Mouse (Mus musculus) left cerebral cortex, postnatal 14 days (tissue): ENCODE measurements around the gene Gpm6a. TPM values are rescaled to one million over a fixed set of nuclear protein-coding genes. Genes with fewer than 3 reads are reported as not detected.
"Not testable (repeated sequence)": the region's sequence is repeated elsewhere in the genome, so short reads cannot be mapped to it uniquely, and the experiment has no call there.

Experiments
- DNase-seq, 2 experiments: peaks; one replicate each; pipeline ENCODE4 v3.0.0; 2021 to 2022; ENCODE audit warnings: low spot score in 2 of 2, mixed read lengths in 1 of 2
- intact Hi-C: fragments of 180-260 bp; cut with DNase I; formaldehyde crosslinking; loops from one replicate; pipeline ENCODE4 v1.15.1; 2025
- total RNA-seq, 2 experiments: library from RNA; stranded (reverse); gene quantifications; 2 replicates each; pipeline ENCODE4 v1.2.3; 2021

Gene Gpm6a
- total RNA-seq, 2 experiments from 2014 or later: 1,368 to 1,391 TPM

- no peak for DNase-seq
- intact Hi-C loops: loop anchor here (5.0 kb wide), 1 partner anchor 45 kb away; no protein-coding TSS in a partner anchor
These were observed 37.4 kb downstream of the Gpm6a start for GRCm38 (mm10) chr8:54991840-54992609.

- no peak for DNase-seq
- intact Hi-C loops: no loop called here
These were observed 41.0 kb downstream of the Gpm6a start for GRCm38 (mm10) chr8:54995662-54996061.

GRCm38 (mm10) chr8:55002398-55002797 is 47.8 kb downstream of the Gpm6a start:
- DNase-seq: no peak
- intact Hi-C loops: no loop called here

GRCm38 (mm10) chr8:55002946-55003345 is 48.3 kb downstream of the Gpm6a start:
- intact Hi-C loops: no loop called here
- peak in 1 of 2 experiments; percentile 49 for DNase-seq

- no peak for DNase-seq
- intact Hi-C loops: no loop called here
These were observed 57.6 kb downstream of the Gpm6a start for GRCm38 (mm10) chr8:55012228-55012627.

- DNase-seq: no peak
- intact Hi-C loops: no loop called here
These were observed 62.4 kb downstream of the Gpm6a start for GRCm38 (mm10) chr8:55017071-55017470.

GRCm38 (mm10) chr8:55025851-55026660 is 71.4 kb downstream of the Gpm6a start:
- intact Hi-C loops: no loop called here
- no peak for DNase-seq

GRCm38 (mm10) chr8:55026661-55027000 is 72.0 kb downstream of the Gpm6a start:
- intact Hi-C loops: no loop called here
- DNase-seq: no peak

GRCm38 (mm10) chr8:55028371-55028770 is 73.7 kb downstream of the Gpm6a start:
- DNase-seq: no peak
- intact Hi-C loops: no loop called here

- no peak for DNase-seq
- intact Hi-C loops: no loop called here
These were observed 76.5 kb downstream of the Gpm6a start for GRCm38 (mm10) chr8:55031099-55031498.

- peak; percentile 94 to 95 for DNase-seq
- intact Hi-C loops: loop anchor here (2.0 kb wide), 1 partner anchor 148 kb away; the partner anchor contains the start of gene Wdr17
These were observed 79.7 kb downstream of the Gpm6a start for GRCm38 (mm10) chr8:55034309-55034708.

- no peak for DNase-seq
- intact Hi-C loops: loop anchor here (2.0 to 5.0 kb wide), 3 partner anchors 43 to 149 kb away; partner anchors contain the start of gene Wdr17
These were observed 80.8 kb downstream of the Gpm6a start for GRCm38 (mm10) chr8:55035416-55035815.

GRCm38 (mm10) chr8:55042955-55043354 is 88.3 kb downstream of the Gpm6a start:
- no peak for DNase-seq
- intact Hi-C loops: no loop called here

GRCm38 (mm10) chr8:55048396-55048795 is 93.8 kb downstream of the Gpm6a start:
- DNase-seq: peak; percentile 58 to 76
- intact Hi-C loops: no loop called here

- intact Hi-C loops: no loop called here
- no peak for DNase-seq
These were observed 95.3 kb downstream of the Gpm6a start for GRCm38 (mm10) chr8:55049979-55050378.

- intact Hi-C loops: not testable (repeated sequence)
These were observed 114.2 kb downstream of the Gpm6a start for GRCm38 (mm10) chr8:55068811-55069210.

GRCm38 (mm10) chr8:55073481-55073880 is 118.8 kb downstream of the Gpm6a start:
- peak in 1 of 2 experiments; percentile 12 for DNase-seq
- intact Hi-C loops: no loop called here

More at GRCm38 (mm10) chr8:55068811-55069210, 114.2 kb downstream of the Gpm6a start:
- not testable (repeated sequence) for DNase-seq

- intact Hi-C loops: no loop called here
- DNase-seq: no peak
These were observed 147.6 kb downstream of the Gpm6a start for GRCm38 (mm10) chr8:55102195-55102594.

GRCm38 (mm10) chr8:55103065-55103464 is 148.4 kb downstream of the Gpm6a start:
- DNase-seq: no peak
- intact Hi-C loops: no loop called here

GRCm38 (mm10) chr8:55103891-55104481 is 149.3 kb downstream of the Gpm6a start:
- intact Hi-C loops: no loop called here

More at GRCm38 (mm10) chr8:55103891-55104481, 149.3 kb downstream of the Gpm6a start:
- peak in 1 of 2 experiments; percentile 41 for DNase-seq
